Mouse (Mus musculus) cortical plate, adult 2 months (tissue): Measurements from ENCODE around the gene Arhgap23. TPM values are rescaled to one million over a fixed set of nuclear protein-coding genes. Genes with fewer than 3 reads are reported as not detected.

Experiments
- H3K27ac ChIP-seq: fragments of 200-500 bp; 2 replicates; pipeline ENCODE4 v1.5.1; 2012; ENCODE audit warnings: low read length, control low read depth, inconsistent platforms; ENCODE audit not compliant: insufficient read depth
- H3K4me1 ChIP-seq: fragments of 200-500 bp; 2 replicates; pipeline ENCODE4 v1.6.1; 2011; ENCODE audit warnings: low read length; ENCODE audit not compliant: control insufficient read depth, insufficient read depth
- H3K4me3 ChIP-seq: fragments of 200-500 bp; 2 replicates; pipeline ENCODE4 v1.5.1; 2011; ENCODE audit warnings: mild to moderate bottlenecking, low read length, control low read depth; ENCODE audit not compliant: insufficient read depth
- CTCF ChIP-seq: fragments of 200-500 bp; IDR thresholded peaks from 2 replicates; pipeline ENCODE4 v1.5.1; 2011; ENCODE audit warnings: mild to moderate bottlenecking, control low read depth, low read length; ENCODE audit not compliant: insufficient read depth; ENCODE audit errors: extremely low read depth
- POLR2A ChIP-seq: fragments of 200-500 bp; IDR thresholded peaks from 2 replicates; pipeline ENCODE4 v1.6.1; 2011; ENCODE audit warnings: mild to moderate bottlenecking, low read length, control low read depth; ENCODE audit not compliant: insufficient read depth; ENCODE audit errors: extremely low read depth
- polyA plus RNA-seq: library from polyadenylated mRNA; depleted of rRNA; stranded (reverse); fragments of >200 nt; gene quantifications from 2 replicates; pipeline ENCODE4 v1.2.3, GENCODE M21; 2012

The Arhgap23 gene
- polyA plus RNA-seq, 1 experiment: 71.5 TPM

GRCm38 (mm10) chr11:97523107-97523506 lies 107.8 kb downstream of the Arhgap23 start:
- Histone ChIP-seq H3K4me3 (no peak overlapping the region), H3K4me1 (peaks cover 2% of the 10 kb centered on the region; the same call in 1 of the 2 replicates), H3K27ac (no peak overlapping the region)
- TF ChIP-seq CTCF (no peak), POLR2A (no peak)

GRCm38 (mm10) chr11:97523827-97524261 lies 108.5 kb downstream of the Arhgap23 start:
- Histone ChIP-seq H3K4me3 (no peak overlapping the region), H3K4me1 (peaks cover 2% of the 10 kb centered on the region; the same call in 1 of the 2 replicates), H3K27ac (no peak overlapping the region)
- TF ChIP-seq POLR2A (no peak), CTCF (no peak)

DNA sequence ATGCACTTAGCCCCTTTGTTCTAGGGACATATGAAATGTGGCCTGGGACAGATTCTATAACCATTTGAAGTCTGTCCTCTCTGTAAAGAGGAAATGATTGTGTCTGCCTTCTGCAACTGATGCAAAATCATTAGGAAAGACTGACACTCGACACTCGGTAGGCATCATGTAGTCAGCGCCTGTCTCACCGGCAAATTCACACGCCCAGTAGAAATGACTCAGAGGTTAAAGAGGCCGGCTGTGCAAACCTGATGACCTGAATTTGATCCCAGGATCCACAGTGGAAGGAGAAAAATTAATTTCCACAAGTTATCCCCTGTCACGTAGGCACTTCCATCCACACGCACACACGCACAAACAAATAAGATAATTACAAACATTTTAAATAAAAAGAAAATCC lies 109.0 kb downstream of the Arhgap23 start:
- no peak for TF ChIP-seq CTCF
- no peak for TF ChIP-seq POLR2A
- no peak overlapping the region for H3K27ac ChIP-seq
- peaks cover 2% of the 10 kb centered on the region; the same call in 1 of the 2 replicates for H3K4me1 ChIP-seq
- H3K4me3 ChIP-seq: no peak overlapping the region

GRCm38 (mm10) chr11:97525313-97525712 lies 110.0 kb downstream of the Arhgap23 start:
- Histone ChIP-seq H3K4me3 (no peak overlapping the region), H3K27ac (no peak overlapping the region), H3K4me1 (peaks cover 2% of the 10 kb centered on the region; the same call in 1 of the 2 replicates)
- TF ChIP-seq CTCF (no peak), POLR2A (no peak)

- no peak overlapping the region for H3K27ac ChIP-seq
- TF ChIP-seq POLR2A (no peak), CTCF (no peak)
Observed at GRCm38 (mm10) chr11:97528282-97528808, 113.0 kb downstream of the Arhgap23 start.

DNA sequence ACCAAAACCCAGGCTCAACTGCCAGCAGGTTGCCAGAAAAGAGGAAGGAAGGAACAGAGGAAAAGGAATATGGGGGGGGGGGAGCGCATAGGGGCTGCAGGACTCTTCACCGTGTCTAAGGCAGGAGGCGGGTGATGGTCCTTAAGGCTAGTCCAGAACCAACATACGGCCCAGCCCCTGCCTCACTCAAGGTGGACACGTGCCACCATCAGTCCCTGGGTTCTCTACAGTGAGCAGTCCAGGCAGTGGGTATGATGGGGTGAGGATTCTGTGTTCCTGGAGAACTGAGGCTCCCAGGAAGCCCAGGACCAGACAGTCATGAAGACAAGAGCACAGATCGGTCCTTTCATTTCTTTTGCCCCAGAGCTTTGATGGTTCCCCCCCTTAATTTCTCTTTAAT lies 114.7 kb downstream of the Arhgap23 start:
- H3K4me1 ChIP-seq: peaks cover 2% of the 10 kb centered on the region; the same call in 1 of the 2 replicates
- H3K27ac ChIP-seq: no peak overlapping the region
- no peak overlapping the region for H3K4me3 ChIP-seq
- TF ChIP-seq POLR2A (no peak), CTCF (no peak)

More at GRCm38 (mm10) chr11:97528282-97528808, 113.0 kb downstream of the Arhgap23 start:
- H3K4me1 ChIP-seq: peaks cover 5% of the 10 kb centered on the region; the same call in 1 of the 2 replicates
- no peak overlapping the region for H3K4me3 ChIP-seq

DNA sequence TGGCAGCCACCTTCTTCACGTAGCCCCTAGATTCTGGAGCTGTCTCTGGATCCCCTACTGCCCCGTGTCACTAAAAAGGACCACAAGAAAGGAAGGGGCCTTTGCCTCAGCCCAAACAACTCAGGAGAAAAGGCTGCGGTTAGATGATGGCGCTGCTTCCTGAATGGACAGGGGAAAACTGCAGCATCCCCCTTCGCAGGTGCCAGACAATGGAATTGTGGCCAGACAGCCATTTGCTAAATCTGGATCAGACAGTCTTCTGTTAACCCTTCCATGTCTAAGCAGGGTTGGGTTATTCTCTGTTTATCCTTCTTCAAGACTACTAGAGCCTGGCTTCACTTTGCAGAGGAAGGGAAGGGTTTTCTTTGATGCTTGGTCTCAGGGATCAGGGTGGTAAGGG lies 115.6 kb downstream of the Arhgap23 start:
- peaks cover 5% of the 10 kb centered on the region; the same call in 1 of the 2 replicates for H3K4me1 ChIP-seq
- H3K27ac ChIP-seq: no peak overlapping the region
- TF ChIP-seq CTCF: no peak
- no peak for TF ChIP-seq POLR2A
- H3K4me3 ChIP-seq: no peak overlapping the region

DNA sequence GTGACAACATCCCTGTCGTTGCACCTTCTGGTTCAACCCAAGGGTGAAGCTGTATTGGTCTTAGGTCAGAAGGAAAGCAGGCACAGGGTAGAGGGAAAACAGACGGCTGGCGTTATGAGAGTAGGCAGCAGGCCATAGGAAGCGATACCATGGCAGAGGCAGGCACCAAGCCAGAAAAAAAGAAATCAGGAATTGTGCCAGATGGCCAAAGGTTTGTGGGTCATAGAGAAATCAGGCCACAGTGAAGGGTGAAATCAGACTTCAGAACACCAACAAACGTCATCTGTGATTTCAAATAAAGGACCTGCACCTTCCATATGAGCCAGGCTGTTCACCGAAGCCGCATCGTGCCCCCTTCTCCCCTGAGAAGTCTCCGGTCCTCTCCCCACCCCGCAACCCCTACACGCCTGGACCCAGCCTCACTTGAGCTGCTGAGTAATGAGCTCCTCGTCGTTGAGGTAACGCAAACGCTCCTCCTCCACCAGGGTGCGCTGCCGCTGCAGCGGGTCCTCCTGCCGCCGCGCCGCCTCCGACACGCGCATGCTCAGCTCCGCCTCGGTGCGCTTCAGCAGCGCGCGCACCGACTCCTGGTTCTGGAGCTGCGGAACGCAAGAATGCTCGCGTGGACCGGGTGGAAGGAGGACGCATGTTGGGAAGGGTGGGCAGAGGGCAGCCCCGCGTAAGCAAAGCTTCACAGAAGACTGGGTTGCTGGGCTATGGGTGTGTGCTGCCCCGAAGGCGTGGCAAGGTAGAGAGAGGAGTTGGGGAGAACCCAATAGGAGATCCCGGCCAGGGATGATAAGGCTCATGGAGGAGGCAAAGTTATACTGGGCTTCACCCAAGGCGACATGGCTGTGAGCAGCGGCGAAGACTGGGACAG lies 116.3 kb downstream of the Arhgap23 start:
- Histone ChIP-seq H3K27ac (no peak overlapping the region), H3K4me3 (0 out of 2 replicates have a peak overlapping the region, but pooled peaks have one; percentile 2), H3K4me1 (peaks cover 6% of the 10 kb centered on the region; the same call in 1 of the 2 replicates)
- peak; percentile 87 for TF ChIP-seq CTCF
- TF ChIP-seq POLR2A: no peak

GRCm38 (mm10) chr11:97532354-97532753 lies 117.0 kb downstream of the Arhgap23 start:
- no peak overlapping the region for H3K27ac ChIP-seq
- no peak overlapping the region for H3K4me3 ChIP-seq

DNA sequence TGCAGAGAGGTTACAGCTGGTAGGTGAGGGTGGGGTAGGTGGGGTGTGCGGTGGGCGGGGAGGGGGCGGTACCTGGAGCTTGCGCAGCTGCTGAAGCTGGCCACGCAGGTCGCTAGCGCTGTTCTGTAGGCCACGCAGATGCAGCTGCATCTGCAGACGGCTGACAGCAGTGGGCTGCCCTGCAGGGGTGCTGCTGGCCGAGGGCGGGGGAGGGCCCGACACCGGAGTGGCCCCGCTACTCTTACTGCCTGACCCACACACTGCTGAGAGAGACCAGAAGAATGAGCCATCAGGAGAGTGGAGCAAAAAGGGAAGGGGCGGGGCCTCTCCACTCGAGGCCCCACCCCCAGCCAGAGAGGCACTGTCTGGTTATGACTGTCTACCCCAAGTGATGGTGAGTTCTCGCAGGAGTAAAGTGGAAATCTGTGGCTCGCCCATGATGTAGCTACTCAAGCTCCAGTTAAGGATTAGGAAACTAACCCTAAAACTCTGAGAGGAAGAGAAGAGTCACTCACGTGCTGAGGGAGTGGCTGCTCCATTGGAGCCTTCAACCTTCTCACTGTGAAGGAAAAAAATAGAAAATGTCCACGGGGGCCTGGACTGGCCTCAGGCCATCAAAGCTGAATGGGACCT lies 117.7 kb downstream of the Arhgap23 start:
- TF ChIP-seq CTCF: no peak
- no peak for TF ChIP-seq POLR2A
- Histone ChIP-seq H3K4me3 (no peak overlapping the region), H3K4me1 (peaks cover 11% of the 10 kb centered on the region), H3K27ac (no peak overlapping the region)

More at GRCm38 (mm10) chr11:97532354-97532753, 117.0 kb downstream of the Arhgap23 start:
- TF ChIP-seq POLR2A: no peak
- TF ChIP-seq CTCF: no peak
- H3K4me1 ChIP-seq: peaks cover 9% of the 10 kb centered on the region; the same call in 1 of the 2 replicates

DNA sequence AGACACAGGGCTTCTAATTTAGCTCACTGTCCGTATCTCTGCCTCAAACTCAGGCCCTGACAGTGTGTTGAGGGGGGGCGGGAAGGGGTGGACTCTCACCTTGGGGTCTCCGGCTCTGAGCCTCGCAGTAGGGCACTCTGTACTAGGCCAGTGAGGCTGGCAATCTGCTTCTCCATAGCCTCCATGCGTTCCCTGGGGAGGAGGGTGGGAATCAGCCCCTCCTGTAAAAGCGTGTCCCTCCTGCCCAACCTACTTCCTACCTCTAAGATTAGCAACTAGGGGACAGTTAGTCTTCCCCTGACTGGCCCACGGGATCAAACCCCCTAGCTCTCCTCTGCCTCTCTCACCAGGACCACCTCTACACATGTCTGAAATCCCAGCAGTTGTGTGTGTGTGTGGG lies 118.3 kb downstream of the Arhgap23 start:
- Histone ChIP-seq H3K4me1 (peaks cover 11% of the 10 kb centered on the region), H3K27ac (no peak overlapping the region), H3K4me3 (no peak overlapping the region)
- TF ChIP-seq POLR2A (no peak), CTCF (no peak)
